Mouse (Mus musculus) ES-Bruce4 (cell line): ENCODE results near the gene Zfp775. TPM values are rescaled to one million over a fixed set of nuclear protein-coding genes. Genes with fewer than 3 reads are reported as not detected.

ENCODE experiments used
- H3K27ac ChIP-seq: 2 replicates; pipeline ENCODE4 v1.5.1; 2012; ENCODE audit warnings: low read length, inconsistent platforms; ENCODE audit not compliant: insufficient read depth
- H3K27me3 ChIP-seq: 2 replicates; pipeline ENCODE4 v1.6.1; 2012; ENCODE audit warnings: mild to moderate bottlenecking, low read length, inconsistent platforms; ENCODE audit not compliant: control insufficient read depth, poor library complexity, insufficient read depth, severe bottlenecking
- H3K36me3 ChIP-seq: 2 replicates; pipeline ENCODE4 v1.6.1; 2012; ENCODE audit warnings: inconsistent platforms, mild to moderate bottlenecking, low read length, moderate library complexity; ENCODE audit not compliant: control insufficient read depth, poor library complexity, insufficient read depth, severe bottlenecking
- H3K4me1 ChIP-seq: one replicate; pipeline ENCODE4 v1.8.1; 2011; ENCODE audit warnings: low read length; ENCODE audit not compliant: control insufficient read depth, insufficient read depth
- H3K4me3 ChIP-seq: 2 replicates; pipeline ENCODE4 v1.5.1; 2011; ENCODE audit warnings: low read depth, mild to moderate bottlenecking, low read length
- H3K9ac ChIP-seq: 2 replicates; pipeline ENCODE4 v1.6.1; 2012; ENCODE audit warnings: low read depth, mild to moderate bottlenecking, inconsistent platforms; ENCODE audit not compliant: poor library complexity, severe bottlenecking
- H3K9me3 ChIP-seq: replicated peaks from 2 replicates; pipeline ENCODE4 v1.6.1; 2012; ENCODE audit warnings: mild to moderate bottlenecking, low read length, inconsistent platforms; ENCODE audit not compliant: control insufficient read depth, poor library complexity, insufficient read depth, severe bottlenecking
- CTCF ChIP-seq: IDR thresholded peaks from one replicate; pipeline ENCODE4 v1.8.1; 2011; ENCODE audit warnings: low read depth, low read length
- EP300 ChIP-seq: IDR thresholded peaks from 2 replicates; pipeline ENCODE4 v1.6.1; 2011; ENCODE audit warnings: low read depth, low read length; ENCODE audit not compliant: insufficient read depth
- POLR2A ChIP-seq: IDR thresholded peaks from one replicate; pipeline ENCODE4 v1.8.1; 2011; ENCODE audit warnings: low read length; ENCODE audit not compliant: insufficient read depth
- polyA plus RNA-seq: library from polyadenylated mRNA; stranded (reverse); fragments of >200 nt; gene quantifications from 2 replicates; pipeline ENCODE4 v1.2.4, GENCODE M21; 2011; ENCODE audit warnings: low read depth; ENCODE audit not compliant: missing spikeins, insufficient read depth, insufficient read length

Zfp775 gene
- polyA plus RNA-seq, 1 experiment = 6.0 TPM

- no peaks in the 10 kb centered on the region for H3K4me1 ChIP-seq
- TF ChIP-seq CTCF = no peak
- no peak for TF ChIP-seq EP300
- no peak for TF ChIP-seq POLR2A
- H3K9me3 ChIP-seq = no peaks in the 10 kb centered on the region
- H3K9ac ChIP-seq = no peak overlapping the region
- no peak overlapping the region for H3K4me3 ChIP-seq
- H3K36me3 ChIP-seq = no peaks in the 10 kb centered on the region
- no peaks in the 10 kb centered on the region for H3K27me3 ChIP-seq
- H3K27ac ChIP-seq = no peak overlapping the region
These were observed 45.9 kb upstream of the Zfp775 start for GRCm38 (mm10) chr6:48555956-48556355.

GRCm38 (mm10) chr6:48565693-48566310 is 36.1 kb upstream of the Zfp775 start:
- no peaks in the 10 kb centered on the region for H3K4me1 ChIP-seq
- no peaks in the 10 kb centered on the region for H3K36me3 ChIP-seq
- H3K27ac ChIP-seq = no peak overlapping the region
- no peaks in the 10 kb centered on the region for H3K9me3 ChIP-seq
- TF ChIP-seq CTCF (no peak), EP300 (no peak), POLR2A (no peak)
- H3K9ac ChIP-seq = no peak overlapping the region
- H3K27me3 ChIP-seq = no peaks in the 10 kb centered on the region
- no peak overlapping the region for H3K4me3 ChIP-seq

GRCm38 (mm10) chr6:48566312-48566711 is 35.6 kb upstream of the Zfp775 start:
- H3K4me3 ChIP-seq = no peak overlapping the region
- TF ChIP-seq EP300 = no peak
- TF ChIP-seq CTCF = no peak
- no peak for TF ChIP-seq POLR2A
- H3K9me3 ChIP-seq = no peaks in the 10 kb centered on the region
- H3K36me3 ChIP-seq = no peaks in the 10 kb centered on the region
- H3K9ac ChIP-seq = no peak overlapping the region
- H3K27me3 ChIP-seq = no peaks in the 10 kb centered on the region
- H3K27ac ChIP-seq = no peak overlapping the region
- no peaks in the 10 kb centered on the region for H3K4me1 ChIP-seq

DNA sequence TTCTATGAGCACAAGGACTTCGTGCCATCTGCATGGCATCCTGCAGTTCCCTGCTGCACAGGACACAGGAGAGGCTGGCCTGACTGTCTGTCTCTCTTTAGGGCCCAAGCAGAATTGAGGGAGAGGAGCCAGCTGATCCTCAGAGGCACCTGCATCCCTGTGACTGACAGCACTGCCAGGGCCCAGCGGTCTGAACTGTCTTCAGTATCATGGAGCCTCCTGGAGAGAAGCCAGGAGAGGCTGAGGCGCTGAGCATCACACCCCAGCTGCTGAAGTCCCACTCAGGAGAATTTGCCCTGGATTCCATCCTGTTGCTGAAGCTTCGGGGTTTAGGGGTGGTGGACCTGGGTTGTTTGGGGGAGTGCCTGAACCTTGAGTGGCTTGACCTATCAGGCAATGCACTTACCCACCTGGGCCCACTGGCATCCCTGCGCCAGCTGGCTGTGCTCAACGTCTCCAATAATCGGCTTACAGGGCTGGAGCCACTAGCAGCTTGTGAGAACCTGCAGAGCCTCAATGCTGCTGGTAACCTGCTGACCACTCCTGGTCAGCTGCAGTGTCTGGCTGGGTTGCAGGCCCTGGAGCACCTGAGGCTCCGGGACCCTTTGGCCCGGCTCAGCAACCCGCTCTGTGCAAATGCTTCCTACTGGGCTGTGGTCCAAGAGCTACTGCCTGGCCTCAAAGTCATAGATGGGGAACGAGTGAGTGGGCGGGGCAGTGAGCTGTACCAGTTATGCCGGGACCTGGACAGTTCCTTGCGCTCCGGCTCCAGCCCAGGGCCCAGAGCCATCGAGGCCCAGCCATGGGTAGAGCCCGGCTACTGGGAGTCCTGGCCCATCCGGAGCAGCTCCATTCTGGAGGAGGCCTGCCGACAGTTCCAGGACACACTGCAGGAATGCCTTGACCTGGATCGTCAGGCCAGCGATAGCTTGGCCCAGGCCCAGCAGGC is 33.6 kb upstream of the Zfp775 start:
- H3K4me1 ChIP-seq = no peaks in the 10 kb centered on the region
- TF ChIP-seq EP300 (no peak), CTCF (no peak), POLR2A (no peak)
- no peak overlapping the region for H3K27ac ChIP-seq

GRCm38 (mm10) chr6:48569065-48569807 is 32.6 kb upstream of the Zfp775 start:
- TF ChIP-seq CTCF (no peak), POLR2A (no peak), EP300 (no peak)
- H3K9ac ChIP-seq = no peak overlapping the region
- H3K4me3 ChIP-seq = no peak overlapping the region
- H3K36me3 ChIP-seq = no peaks in the 10 kb centered on the region
- H3K27me3 ChIP-seq = no peaks in the 10 kb centered on the region
- H3K4me1 ChIP-seq = no peaks in the 10 kb centered on the region
- H3K27ac ChIP-seq = no peak overlapping the region
- H3K9me3 ChIP-seq = no peaks in the 10 kb centered on the region

More for the DNA sequence above, 33.6 kb upstream of the Zfp775 start:
- H3K9me3 ChIP-seq = no peaks in the 10 kb centered on the region
- no peak overlapping the region for H3K4me3 ChIP-seq
- H3K9ac ChIP-seq = no peak overlapping the region
- no peaks in the 10 kb centered on the region for H3K36me3 ChIP-seq
- H3K27me3 ChIP-seq = no peaks in the 10 kb centered on the region
